Mouse (Mus musculus) hindbrain, embryonic 10.5 days (tissue): ENCODE data around the gene Gm20807. TPM values are rescaled to one million over a fixed set of nuclear protein-coding genes. Genes with fewer than 3 reads are reported as not detected.
"Not testable (repeated sequence)": the region's sequence is repeated elsewhere in the genome, so short reads cannot be mapped to it uniquely, and the experiment has no call there.

Experiments
- DNase-seq: peaks from one replicate; pipeline ENCODE4 v3.0.0-alpha.2; 2017; ENCODE audit warnings: low spot score
- H3K27ac ChIP-seq: fragments of 300-500 bp; sonication (generic); 2 replicates; pipeline ENCODE4 v1.5.1; 2016; ENCODE audit warnings: mild to moderate bottlenecking, moderate library complexity
- H3K27me3 ChIP-seq: fragments of 300-500 bp; sonication (generic); 2 replicates; pipeline ENCODE4 v1.6.1; 2016; ENCODE audit warnings: mild to moderate bottlenecking; ENCODE audit not compliant: poor library complexity, insufficient read depth, severe bottlenecking
- H3K36me3 ChIP-seq: fragments of 300-500 bp; sonication (generic); 2 replicates; pipeline ENCODE4 v1.6.1; 2016; ENCODE audit warnings: mild to moderate bottlenecking, moderate library complexity
- H3K4me1 ChIP-seq: fragments of 300-500 bp; sonication (generic); replicated peaks from 2 replicates; pipeline ENCODE4 v1.6.1; 2016; ENCODE audit warnings: mild to moderate bottlenecking
- H3K4me3 ChIP-seq: fragments of 300-500 bp; sonication (generic); 2 replicates; pipeline ENCODE4 v1.5.1; 2016; ENCODE audit warnings: mild to moderate bottlenecking, moderate library complexity
- H3K9me3 ChIP-seq: fragments of 300-500 bp; sonication (generic); 2 replicates; pipeline ENCODE4 v1.6.1; 2016; ENCODE audit warnings: mild to moderate bottlenecking, moderate library complexity
- polyA plus RNA-seq: library from polyadenylated mRNA; unstranded; fragments of >200 nt; fragmentation: Nextera tagmentation; extraction: Ambion mirVana; gene quantifications from 2 replicates; pipeline ENCODE4 v1.2.1, GENCODE M21; 2016

Gene Gm20807
- not detected in 2 replicates for polyA plus RNA-seq

- H3K36me3 ChIP-seq, H3K4me1 ChIP-seq, H3K27me3 ChIP-seq, H3K4me3 ChIP-seq, H3K9me3 ChIP-seq, DNase-seq, H3K27ac ChIP-seq: not testable (repeated sequence)
These were observed at the start of gene Gm20807 for GRCm38 (mm10) chrY:13042591-13042990. Gene Gm20807 (plus strand): TSS chrY:13042891.

Other genes with a start within 250 kb of the Gm20807 start
- not detected in 2 replicates for gene Gm21891, start 90.6 kb downstream of the Gm20807 start, polyA plus RNA-seq
- not detected in 2 replicates for gene Gm21425, start 119.1 kb downstream of the Gm20807 start, polyA plus RNA-seq
- gene Gm21828, start 181.0 kb downstream of the Gm20807 start, polyA plus RNA-seq, result not detected in 2 replicates
- gene Gm21440, start 209.5 kb downstream of the Gm20807 start, polyA plus RNA-seq, result not detected in 2 replicates
- not detected in 2 replicates for gene Gm21454, start 209.6 kb downstream of the Gm20807 start, polyA plus RNA-seq